Mouse (Mus musculus): ENCODE measurements around the gene Gm21440.
"Not testable (repeated sequence)": the region's sequence is repeated elsewhere in the genome, so short reads cannot be mapped to it uniquely, and the experiment has no call there.

Gm21440 gene

DNA sequence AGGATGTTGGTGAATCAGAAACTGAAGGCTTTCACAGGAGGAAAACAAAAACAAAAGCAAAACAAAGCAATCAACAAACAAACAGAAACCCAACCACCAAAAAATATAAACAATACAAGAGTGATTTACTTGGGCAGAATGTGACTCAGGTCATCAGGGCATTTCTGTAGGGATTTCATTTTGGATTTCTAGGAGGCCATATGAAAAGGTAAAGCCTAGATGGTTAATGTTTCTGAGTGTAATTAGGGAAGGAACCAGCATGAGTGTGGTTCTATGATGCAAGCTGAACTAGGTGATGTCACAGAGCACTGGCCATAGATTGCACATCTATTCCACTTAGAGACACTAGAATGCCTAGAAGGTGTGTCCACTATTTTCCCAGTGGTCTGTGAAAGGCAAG lies at the start of gene Gm21440, which contains the start of gene Gm21454:
Gene Gm21440 (plus strand): TSS at position 301 of the 400 bp plus-strand sequence.
Gene Gm21454 (plus strand): TSS at position 352 of the 400 bp plus-strand sequence.
- not testable (repeated sequence) for DNase-seq (ENCODE audit: low spot score)

DNA sequence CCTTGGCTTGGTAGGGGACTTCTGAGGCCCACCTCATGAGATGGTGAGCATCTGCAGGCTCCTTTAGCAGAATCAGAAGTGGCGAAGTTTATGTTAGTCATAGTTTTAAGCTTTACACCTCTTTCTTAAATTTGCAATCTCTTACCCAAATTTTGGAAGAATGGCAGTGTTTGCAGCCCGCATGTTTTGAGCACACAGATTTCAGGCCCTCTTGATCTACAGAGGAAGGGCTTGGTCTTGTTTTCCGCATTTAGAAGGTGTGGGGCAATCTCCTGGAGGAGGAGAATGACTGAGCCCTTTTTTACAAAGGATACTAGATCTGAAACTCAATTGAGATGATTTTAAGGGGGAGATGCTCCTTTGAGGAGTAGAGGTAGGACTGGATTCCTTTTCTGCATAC lies 28.4 kb upstream of the Gm21440 start, which contains the start of gene Gm21828:
Gene Gm21828 (minus strand): TSS at position 101 of the 400 bp plus-strand sequence.
- not testable (repeated sequence) for DNase-seq (ENCODE audit: low spot score)
